Mouse (Mus musculus) liver, embryonic 14.5 days (tissue): Measurements from ENCODE around the gene a. TPM values are rescaled to one million over a fixed set of nuclear protein-coding genes. Genes with fewer than 3 reads are reported as not detected.
"Not testable (repeated sequence)": the region's sequence is repeated elsewhere in the genome, so short reads cannot be mapped to it uniquely, and the experiment has no call there.

ENCODE experiments used
- ATAC-seq: fragments of 200-750 bp; cut with Nextera tagmentation; 2 replicates; pipeline ENCODE4 v1.8.0; 2017; ENCODE audit warnings: moderate number of reproducible peaks, mild to moderate bottlenecking, moderate library complexity; ENCODE audit not compliant: insufficient read depth
- DNase-seq, 3 experiments: peaks; one replicate each; pipeline ENCODE4 v3.0.0-alpha.2; 2012 to 2013; ENCODE audit warnings: low read depth in 3 of 3, low spot score in 3 of 3
- H3K27ac ChIP-seq: fragments of 300-500 bp; sonication (generic); 2 replicates; pipeline ENCODE4 v1.5.1; 2014; ENCODE audit warnings: moderate library complexity, mild to moderate bottlenecking, control low read depth, inconsistent platforms
- H3K27me3 ChIP-seq: fragments of 300-500 bp; sonication (generic); 2 replicates; pipeline ENCODE4 v1.6.1; 2014; ENCODE audit warnings: mild to moderate bottlenecking, low read length, moderate library complexity; ENCODE audit not compliant: control insufficient read depth, insufficient read depth
- H3K36me3 ChIP-seq: fragments of 300-500 bp; sonication (generic); replicated peaks from 2 replicates; pipeline ENCODE4 v1.6.1; 2014; ENCODE audit warnings: low read depth; ENCODE audit not compliant: control insufficient read depth, insufficient read depth
- H3K4me1 ChIP-seq, 2 experiments: fragments of 200-500 bp in 1 of 2; fragments of 300-500 bp in 1 of 2; sonication (generic) in 1 of 2; replicated peaks; 2 replicates each; pipeline ENCODE4 v1.6.1; 2012 to 2014; ENCODE audit warnings: antibody characterized with exemption in 1 of 2, inconsistent platforms in 1 of 2, low read length in 1 of 2; ENCODE audit not compliant: control insufficient read depth in 2 of 2, insufficient read depth in 2 of 2
- H3K4me2 ChIP-seq: fragments of 300-500 bp; sonication (generic); 2 replicates; pipeline ENCODE4 v1.6.1; 2014; ENCODE audit warnings: low read depth, mild to moderate bottlenecking, control low read depth, moderate library complexity
- H3K4me3 ChIP-seq, 2 experiments: fragments of 200-500 bp in 1 of 2; fragments of 300-500 bp in 1 of 2; sonication (generic) in 1 of 2; 2 replicates each; pipeline ENCODE4 v1.5.1; 2012 to 2014; ENCODE audit warnings: low read depth in 2 of 2, low read length in 2 of 2, mild to moderate bottlenecking in 2 of 2, control low read depth in 1 of 2, inconsistent platforms in 1 of 2, moderate library complexity in 1 of 2; ENCODE audit not compliant: insufficient read depth in 1 of 2
- H3K9ac ChIP-seq: fragments of 300-500 bp; sonication (generic); replicated peaks from 2 replicates; pipeline ENCODE4 v1.6.1; 2014; ENCODE audit warnings: mild to moderate bottlenecking, control low read depth, moderate library complexity
- H3K9me3 ChIP-seq: fragments of 300-500 bp; sonication (generic); 2 replicates; pipeline ENCODE4 v1.6.1; 2016; ENCODE audit warnings: low read length, mixed read lengths; ENCODE audit not compliant: control insufficient read depth
- CTCF ChIP-seq: IDR thresholded peaks from 2 replicates; pipeline ENCODE4 v1.5.1; 2016; ENCODE audit warnings: antibody characterized with exemption, low read depth, control low read depth
- EP300 ChIP-seq: IDR thresholded peaks from 2 replicates; pipeline ENCODE4 v1.6.1; 2016; ENCODE audit warnings: antibody characterized with exemption, low read depth
- WGBS: fragments of 180-500 bp; shearing (Covaris S2); extraction: QIAGEN DNeasy Blood & Tissue Kit; methylation state at CpG from one replicate; pipeline ENCODE4 v1.1.7; 2014; ENCODE audit not compliant: insufficient replicate concordance; 5-methylcytosine and 5-hydroxymethylcytosine counted together
- polyA plus RNA-seq, 2 experiments: library from polyadenylated mRNA; depleted of rRNA in 1 of 2; stranded (reverse) in 1 of 2; unstranded in 1 of 2; fragments of >200 nt; fragmentation: Nextera tagmentation in 1 of 2; extraction: Ambion mirVana in 1 of 2; gene quantifications; 2 replicates each; pipeline versions ENCODE4 v1.2.1 to v1.2.3; 2012 to 2014

a gene
- polyA plus RNA-seq, 2 experiments, result 0.25 to 0.36 TPM

DNA sequence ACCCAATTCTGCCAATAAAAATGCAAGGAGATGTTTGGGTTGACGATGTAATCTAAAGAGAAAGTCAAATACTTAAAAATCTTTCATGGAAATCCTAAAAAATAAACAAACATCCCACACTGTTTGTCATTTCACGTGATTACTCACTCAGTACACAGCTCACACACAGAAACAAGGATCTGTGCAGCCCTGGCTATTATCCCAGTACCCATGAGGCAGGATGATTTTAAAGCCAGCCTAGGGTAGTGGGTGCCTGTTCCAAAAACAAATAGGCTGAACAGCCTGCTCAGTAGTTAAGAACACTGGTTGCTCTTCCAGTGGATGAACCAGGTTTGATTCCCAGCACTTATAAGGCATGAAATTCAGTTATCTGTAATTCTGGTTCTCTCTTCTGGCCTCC, 85.4 kb downstream of the a start:
- H3K9me3 ChIP-seq, result no peaks in the 10 kb centered on the region
- H3K4me2 ChIP-seq, result no peak overlapping the region
- H3K27ac ChIP-seq, result no peak overlapping the region
- no peak for DNase-seq
- no peak overlapping the region for H3K4me3 ChIP-seq
- H3K4me1 ChIP-seq, result no peaks in the 10 kb centered on the region
- 80% methylated on average over 2 of the region's 2 CpGs for WGBS
- no peak for ATAC-seq
- H3K9ac ChIP-seq, result no peak overlapping the region
- peaks cover 65% of the 10 kb centered on the region for H3K36me3 ChIP-seq
- no peaks in the 10 kb centered on the region for H3K27me3 ChIP-seq
- no peak for TF ChIP-seq CTCF
- TF ChIP-seq EP300, result no peak

DNA sequence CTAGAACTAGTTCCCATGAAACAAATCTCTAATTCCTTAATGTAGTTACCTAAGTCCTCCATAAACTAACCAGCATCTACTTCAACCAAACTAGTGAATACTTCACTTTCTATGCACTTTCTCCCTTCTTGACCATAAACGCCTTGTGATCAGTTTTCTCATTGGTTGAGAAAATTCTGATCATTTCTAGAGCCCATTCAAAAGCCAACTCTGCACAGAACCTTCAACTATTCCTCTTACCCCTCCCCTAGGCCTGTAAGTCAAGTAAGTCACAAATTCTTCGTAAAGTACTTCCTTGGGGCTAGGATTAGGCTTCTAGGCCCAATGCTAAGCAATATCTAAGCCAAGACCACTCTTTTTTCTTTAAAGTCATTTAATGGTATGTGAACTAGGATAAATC, 100.4 kb downstream of the a start:
- DNase-seq (no peak), ATAC-seq (no peak)
- Histone ChIP-seq H3K27ac (peak overlapping the region; percentile 85), H3K36me3 (peaks cover 14% of the 10 kb centered on the region), H3K9me3 (no peaks in the 10 kb centered on the region), H3K4me1 (peaks cover 16 to 18% of the 10 kb centered on the region in 2 experiments), H3K9ac (peak overlapping the region; percentile 99), H3K4me3 (peak overlapping the region; percentile 92 to 93), H3K27me3 (no peaks in the 10 kb centered on the region), H3K4me2 (peak overlapping the region; percentile 90)
- TF ChIP-seq EP300, result no peak
- no peak for TF ChIP-seq CTCF
- 0% methylated on average over 2 of the region's 2 CpGs for WGBS

- H3K4me3 ChIP-seq, result peak within 1 kb of the TSS; percentile 92 to 93
- no peaks in the 10 kb centered on the region for H3K9me3 ChIP-seq
- peak within 1 kb of the TSS; percentile 85 for H3K27ac ChIP-seq
- peaks cover 16 to 18% of the 10 kb centered on the region in 2 experiments for H3K4me1 ChIP-seq
- H3K36me3 ChIP-seq, result peaks cover 8% of the 10 kb centered on the region
- H3K27me3 ChIP-seq, result no peaks in the 10 kb centered on the region
- H3K9ac ChIP-seq, result peak within 1 kb of the TSS; percentile 99
- H3K4me2 ChIP-seq, result peak within 1 kb of the TSS; percentile 95
- under 1% methylated on average over 72 of the region's 75 CpGs for WGBS
- ATAC-seq (peak; percentile 97), DNase-seq (peak; percentile 97 to 98 (median 98))
- TF ChIP-seq CTCF (no peak), EP300 (no peak; the same call in 1 of the 2 replicates)
Measured at GRCm38 (mm10) chr2:154892201-154893044, 101.2 kb downstream of the a start, which contains the start of gene Eif2s2. TSS of gene Eif2s2 (minus strand) at chr2:154892935.

DNA sequence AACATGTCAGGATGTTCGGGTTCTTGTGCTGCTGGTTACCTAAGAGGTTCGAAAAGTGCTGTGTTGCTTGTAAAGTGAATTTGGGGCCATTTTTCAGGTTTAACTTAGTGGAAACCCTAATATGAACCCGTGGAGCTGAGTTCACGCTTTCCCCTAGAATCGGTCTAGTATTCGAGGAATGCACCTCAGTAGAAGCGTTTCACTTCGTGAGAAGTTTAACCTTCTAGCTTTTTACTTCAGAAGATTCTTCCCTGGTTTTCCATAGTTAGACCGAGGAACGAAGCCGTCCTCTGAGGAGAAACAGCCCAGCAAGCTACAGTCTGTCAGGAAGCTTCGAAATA, 101.8 kb downstream of the a start:
- no peaks in the 10 kb centered on the region for H3K9me3 ChIP-seq
- ATAC-seq (peak; percentile 10; the same call in 1 of the 2 replicates), DNase-seq (no peak)
- no peaks in the 10 kb centered on the region for H3K27me3 ChIP-seq
- H3K4me1 ChIP-seq, result peaks cover 16 to 18% of the 10 kb centered on the region in 2 experiments
- H3K36me3 ChIP-seq, result peaks cover 4% of the 10 kb centered on the region
- TF ChIP-seq CTCF, result no peak
- no peak; the same call in 1 of the 2 replicates for TF ChIP-seq EP300
- peak overlapping the region; percentile 57 for H3K9ac ChIP-seq
- WGBS, result 6% methylated on average over 12 of the region's 12 CpGs
- H3K27ac ChIP-seq, result no peak overlapping the region; the same call in 1 of the 2 replicates
- H3K4me3 ChIP-seq, result peak overlapping the region; percentile 66 to 93
- peak overlapping the region; percentile 95 for H3K4me2 ChIP-seq

- Histone ChIP-seq H3K9ac (peak overlapping the region; percentile 57), H3K4me3 (peak overlapping the region; percentile 66 to 93; a peak in 3 of 4 replicates), H3K4me1 (peaks cover 16 to 18% of the 10 kb centered on the region in 2 experiments), H3K27me3 (no peaks in the 10 kb centered on the region), H3K4me2 (peak overlapping the region; percentile 95), H3K9me3 (no peaks in the 10 kb centered on the region), H3K27ac (no peak overlapping the region), H3K36me3 (no peaks in the 10 kb centered on the region)
- 73% methylated on average over 4 of the region's 4 CpGs for WGBS
- no peak for ATAC-seq
- no peak for DNase-seq
- TF ChIP-seq EP300 (no peak), CTCF (no peak)
Measured at GRCm38 (mm10) chr2:154893548-154893947, 102.3 kb downstream of the a start.

DNA sequence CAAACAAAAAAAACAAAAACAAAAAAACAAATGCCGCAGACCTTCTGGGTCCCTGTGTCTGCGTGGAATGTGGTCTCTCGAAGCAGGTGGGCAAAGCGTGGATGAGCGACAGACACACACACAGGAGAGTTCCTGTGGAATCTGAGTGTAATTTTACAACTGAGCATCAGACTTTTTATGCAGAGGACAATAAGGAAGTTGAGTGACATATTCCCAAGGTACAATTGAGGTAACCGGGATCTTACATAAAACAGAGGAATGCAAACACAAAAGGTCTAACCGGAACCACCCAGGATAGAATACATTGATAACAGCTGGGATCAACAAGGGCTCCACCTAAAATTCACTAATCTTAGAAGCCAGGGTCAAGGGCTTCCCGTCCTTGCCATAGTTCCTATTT, 107.8 kb downstream of the a start:
- WGBS, result 69% methylated on average over 8 of the region's 8 CpGs
- not testable (repeated sequence) for DNase-seq, H3K27me3 ChIP-seq, ATAC-seq, H3K4me2 ChIP-seq, H3K36me3 ChIP-seq, H3K27ac ChIP-seq, H3K4me1 ChIP-seq, H3K9ac ChIP-seq, H3K4me3 ChIP-seq, H3K9me3 ChIP-seq

GRCm38 (mm10) chr2:154899412-154899811, 108.2 kb downstream of the a start:
- H3K9ac ChIP-seq, H3K27me3 ChIP-seq, H3K36me3 ChIP-seq, H3K4me3 ChIP-seq, H3K4me1 ChIP-seq, H3K9me3 ChIP-seq, H3K27ac ChIP-seq, ATAC-seq, DNase-seq, H3K4me2 ChIP-seq: not testable (repeated sequence)
- WGBS, result 57% methylated on average over 4 of the region's 4 CpGs
